Mouse (Mus musculus) embryonic facial prominence, embryonic 12.5 days (tissue): ENCODE measurements around the gene Pfdn6. TPM values are rescaled to one million over a fixed set of nuclear protein-coding genes. Genes with fewer than 3 reads are reported as not detected.
"Not testable (repeated sequence)": the region's sequence is repeated elsewhere in the genome, so short reads cannot be mapped to it uniquely, and the experiment has no call there.

Experiments
- ATAC-seq: fragments of 200-750 bp; cut with Nextera tagmentation; 2 replicates; pipeline ENCODE4 v1.8.0; 2017; ENCODE audit not compliant: insufficient number of reproducible peaks, insufficient read depth, low FRiP score, low TSS enrichment
- H3K27ac ChIP-seq: fragments of 300-500 bp; sonication (generic); 2 replicates; pipeline ENCODE4 v1.5.1; 2016; ENCODE audit warnings: mild to moderate bottlenecking
- H3K27me3 ChIP-seq: fragments of 300-500 bp; sonication (generic); 2 replicates; pipeline ENCODE4 v1.6.1; 2016; ENCODE audit warnings: mild to moderate bottlenecking, moderate library complexity
- H3K36me3 ChIP-seq: fragments of 300-500 bp; sonication (generic); 2 replicates; pipeline ENCODE4 v1.6.1; 2016; ENCODE audit warnings: mild to moderate bottlenecking
- H3K4me1 ChIP-seq: fragments of 300-500 bp; sonication (generic); 2 replicates; pipeline ENCODE4 v1.6.1; 2016
- H3K4me2 ChIP-seq: fragments of 300-500 bp; sonication (generic); replicated peaks from 2 replicates; pipeline ENCODE4 v1.6.1; 2016; ENCODE audit warnings: mild to moderate bottlenecking, moderate library complexity
- H3K4me3 ChIP-seq: fragments of 300-500 bp; sonication (generic); 2 replicates; pipeline ENCODE4 v1.5.1; 2016; ENCODE audit warnings: mild to moderate bottlenecking
- H3K9ac ChIP-seq: fragments of 300-500 bp; sonication (generic); 2 replicates; pipeline ENCODE4 v1.6.1; 2016; ENCODE audit warnings: mild to moderate bottlenecking, moderate library complexity
- H3K9me3 ChIP-seq: fragments of 300-500 bp; sonication (generic); 2 replicates; pipeline ENCODE4 v1.6.1; 2016; ENCODE audit warnings: mild to moderate bottlenecking, moderate library complexity
- WGBS: fragments of 180-500 bp; shearing (Covaris S2); methylation state at CpG from one replicate; pipeline ENCODE4 v1.1.7; 2016; 5-methylcytosine and 5-hydroxymethylcytosine counted together
- polyA plus RNA-seq: library from polyadenylated mRNA; unstranded; fragments of >200 nt; fragmentation: Nextera tagmentation; extraction: Ambion mirVana; gene quantifications from 2 replicates; pipeline ENCODE4 v1.2.1, GENCODE M21; 2016

Pfdn6 gene
- polyA plus RNA-seq, 1 experiment from 2014 or later, result 184 TPM

GRCm38 (mm10) chr17:33954646-33955554, 14.8 kb upstream of the Pfdn6 start:
- under 1% methylated on average over 33 of the region's 33 CpGs for WGBS
- peaks cover 46% of the 10 kb centered on the region for H3K36me3 ChIP-seq
- peak; percentile 5; the same call in 1 of the 2 replicates for ATAC-seq
- H3K9ac ChIP-seq, result peak overlapping the region; percentile 90
- peak overlapping the region; percentile 95 for H3K4me2 ChIP-seq
- H3K27ac ChIP-seq, result peak overlapping the region; percentile 94
- peak overlapping the region; percentile 68 for H3K4me3 ChIP-seq
- peaks cover 54% of the 10 kb centered on the region for H3K4me1 ChIP-seq
- H3K27me3 ChIP-seq, result no peaks in the 10 kb centered on the region
- H3K9me3 ChIP-seq, result no peaks in the 10 kb centered on the region

GRCm38 (mm10) chr17:33953961-33954565, 13.9 kb upstream of the Pfdn6 start:
- ATAC-seq, result no peak
- Histone ChIP-seq H3K4me1 (peaks cover 56% of the 10 kb centered on the region), H3K4me3 (peak overlapping the region; percentile 68), H3K9me3 (no peaks in the 10 kb centered on the region), H3K9ac (peak overlapping the region; percentile 90), H3K27ac (peak overlapping the region; percentile 94), H3K27me3 (no peaks in the 10 kb centered on the region), H3K4me2 (peak overlapping the region; percentile 95), H3K36me3 (peaks cover 46% of the 10 kb centered on the region)
- WGBS, result 33% methylated on average over 5 of the region's 5 CpGs

- H3K36me3 ChIP-seq, result peaks cover 46% of the 10 kb centered on the region
- ATAC-seq, result no peak
- peaks cover 56% of the 10 kb centered on the region for H3K4me1 ChIP-seq
These were observed 13.2 kb upstream of the Pfdn6 start for GRCm38 (mm10) chr17:33953310-33953709.

GRCm38 (mm10) chr17:33952879-33953278, 12.7 kb upstream of the Pfdn6 start:
- Histone ChIP-seq H3K36me3 (peaks cover 49% of the 10 kb centered on the region), H3K27ac (no peak overlapping the region), H3K27me3 (no peaks in the 10 kb centered on the region), H3K9me3 (no peaks in the 10 kb centered on the region), H3K4me1 (peaks cover 56% of the 10 kb centered on the region), H3K9ac (peak overlapping the region; percentile 41; the same call in 1 of the 2 replicates), H3K4me3 (no peak overlapping the region), H3K4me2 (peak overlapping the region; percentile 7; the same call in 1 of the 2 replicates)
- ATAC-seq, result no peak
- WGBS, result 84% methylated on average over 4 of the region's 4 CpGs

More at GRCm38 (mm10) chr17:33953310-33953709, 13.2 kb upstream of the Pfdn6 start:
- 80% methylated on average over 3 of the region's 3 CpGs for WGBS
- Histone ChIP-seq H3K27me3 (no peaks in the 10 kb centered on the region), H3K9me3 (no peaks in the 10 kb centered on the region), H3K4me3 (no peak overlapping the region), H3K27ac (no peak overlapping the region), H3K9ac (no peak overlapping the region), H3K4me2 (peak overlapping the region; percentile 95)

- not testable (repeated sequence) for H3K27me3 ChIP-seq, ATAC-seq, H3K9me3 ChIP-seq
- Histone ChIP-seq H3K27ac (peak overlapping the region; percentile 93; the same call in 1 of the 2 replicates), H3K9ac (peak overlapping the region; percentile 67; the same call in 1 of the 2 replicates), H3K4me1 (peaks cover 54% of the 10 kb centered on the region), H3K4me3 (peak overlapping the region; percentile 44; the same call in 1 of the 2 replicates), H3K36me3 (peaks cover 56% of the 10 kb centered on the region), H3K4me2 (peak overlapping the region; percentile 87)
- 81% methylated on average over 13 of the region's 13 CpGs for WGBS
These were observed 11.9 kb upstream of the Pfdn6 start for GRCm38 (mm10) chr17:33952015-33952414.

GRCm38 (mm10) chr17:33951021-33951946, 11.1 kb upstream of the Pfdn6 start, which contains the start of gene B3galt4:
Gene B3galt4, minus strand, starts transcription at chr17:33951488.
- ATAC-seq, result peak; percentile 78
- Histone ChIP-seq H3K27ac (peak within 1 kb of the TSS; percentile 93), H3K4me3 (peak within 1 kb of the TSS; percentile 44), H3K9ac (peak within 1 kb of the TSS; percentile 67), H3K9me3 (no peaks in the 10 kb centered on the region), H3K4me2 (peak within 1 kb of the TSS; percentile 87), H3K27me3 (no peaks in the 10 kb centered on the region), H3K36me3 (peaks cover 60% of the 10 kb centered on the region), H3K4me1 (peaks cover 49% of the 10 kb centered on the region)
- WGBS, result 1% methylated on average over 45 of the region's 45 CpGs

GRCm38 (mm10) chr17:33950131-33950625, 10.0 kb upstream of the Pfdn6 start:
- WGBS, result 74% methylated on average over 10 of the region's 10 CpGs
- H3K4me2 ChIP-seq, result peak overlapping the region; percentile 87
- H3K9me3 ChIP-seq, result no peaks in the 10 kb centered on the region
- H3K9ac ChIP-seq, result peak overlapping the region; percentile 67
- ATAC-seq, result no peak
- H3K36me3 ChIP-seq, result peaks cover 70% of the 10 kb centered on the region
- peaks cover 48% of the 10 kb centered on the region for H3K4me1 ChIP-seq
- H3K4me3 ChIP-seq, result peak overlapping the region; percentile 44
- H3K27me3 ChIP-seq, result no peaks in the 10 kb centered on the region
- peak overlapping the region; percentile 93; the same call in 1 of the 2 replicates for H3K27ac ChIP-seq

- H3K9me3 ChIP-seq, result no peaks in the 10 kb centered on the region
- peaks cover 42% of the 10 kb centered on the region for H3K4me1 ChIP-seq
- H3K4me3 ChIP-seq, result no peak overlapping the region
- no peak overlapping the region for H3K9ac ChIP-seq
- 91% methylated on average over 19 of the region's 19 CpGs for WGBS
- no peaks in the 10 kb centered on the region for H3K27me3 ChIP-seq
- H3K27ac ChIP-seq, result no peak overlapping the region
- H3K36me3 ChIP-seq, result peaks cover 79% of the 10 kb centered on the region
- no peak for ATAC-seq
- no peak overlapping the region for H3K4me2 ChIP-seq
These were observed 8.9 kb upstream of the Pfdn6 start for GRCm38 (mm10) chr17:33948905-33949537.

- H3K36me3 ChIP-seq, result peaks cover 74% of the 10 kb centered on the region
- WGBS, result 84% methylated on average over 22 of the region's 22 CpGs
These were observed 8.2 kb upstream of the Pfdn6 start for GRCm38 (mm10) chr17:33948090-33948904.

More at GRCm38 (mm10) chr17:33948090-33948904, 8.2 kb upstream of the Pfdn6 start:
- H3K9me3 ChIP-seq, result no peaks in the 10 kb centered on the region
- H3K9ac ChIP-seq, result no peak overlapping the region
- no peak overlapping the region for H3K4me2 ChIP-seq
- ATAC-seq, result no peak
- H3K27me3 ChIP-seq, result no peaks in the 10 kb centered on the region
- H3K27ac ChIP-seq, result no peak overlapping the region
- peaks cover 35% of the 10 kb centered on the region for H3K4me1 ChIP-seq
- H3K4me3 ChIP-seq, result no peak overlapping the region
